Mouse (Mus musculus) embryonic facial prominence, embryonic 14.5 days (tissue): Measurements from ENCODE around the gene Cnot6. TPM values are rescaled to one million over a fixed set of nuclear protein-coding genes. Genes with fewer than 3 reads are reported as not detected.

Experiments used
- ATAC-seq: fragments of 200-750 bp; cut with Nextera tagmentation; 2 replicates; pipeline ENCODE4 v1.8.0; 2017; ENCODE audit warnings: low read depth, moderate number of reproducible peaks, moderate TSS enrichment
- DNase-seq: peaks from one replicate; pipeline ENCODE4 v3.0.0-alpha.2; 2015; ENCODE audit warnings: low spot score
- H3K27ac ChIP-seq: fragments of 300-500 bp; sonication (generic); replicated peaks from 2 replicates; pipeline ENCODE4 v1.5.1; 2014; ENCODE audit warnings: low read depth, mild to moderate bottlenecking, low read length, moderate library complexity
- H3K27me3 ChIP-seq: fragments of 300-500 bp; sonication (generic); replicated peaks from 2 replicates; pipeline ENCODE4 v1.6.1; 2014; ENCODE audit warnings: low read length; ENCODE audit not compliant: control insufficient read depth, insufficient read depth
- H3K36me3 ChIP-seq: fragments of 300-500 bp; sonication (generic); 2 replicates; pipeline ENCODE4 v1.6.1; 2014; ENCODE audit warnings: low read length, mixed read lengths; ENCODE audit not compliant: control insufficient read depth, insufficient read depth
- H3K4me1 ChIP-seq: fragments of 300-500 bp; sonication (generic); 2 replicates; pipeline ENCODE4 v1.6.1; 2014; ENCODE audit warnings: antibody characterized with exemption, low read length; ENCODE audit not compliant: control insufficient read depth, insufficient read depth
- H3K4me2 ChIP-seq: fragments of 300-500 bp; sonication (generic); 2 replicates; pipeline ENCODE4 v1.6.1; 2014; ENCODE audit warnings: low read depth, mild to moderate bottlenecking, low read length, moderate library complexity, mixed read lengths
- H3K4me3 ChIP-seq: fragments of 300-500 bp; sonication (generic); 2 replicates; pipeline ENCODE4 v1.5.1; 2014; ENCODE audit warnings: low read depth, mild to moderate bottlenecking, low read length
- H3K9ac ChIP-seq: fragments of 300-500 bp; sonication (generic); 2 replicates; pipeline ENCODE4 v1.6.1; 2014; ENCODE audit warnings: low read depth, mild to moderate bottlenecking, low read length, moderate library complexity, mixed read lengths
- H3K9me3 ChIP-seq: fragments of 300-500 bp; sonication (generic); 2 replicates; pipeline ENCODE4 v1.6.1; 2016; ENCODE audit warnings: low read length; ENCODE audit not compliant: control insufficient read depth
- WGBS: fragments of 180-500 bp; shearing (Covaris S2); extraction: QIAGEN DNeasy Blood & Tissue Kit; methylation state at CpG from one replicate; pipeline ENCODE4 v1.1.7; 2014; 5-methylcytosine and 5-hydroxymethylcytosine counted together
- polyA plus RNA-seq: library from polyadenylated mRNA; unstranded; fragments of >200 nt; fragmentation: Nextera tagmentation; extraction: Ambion mirVana; gene quantifications from 2 replicates; pipeline ENCODE4 v1.2.1, GENCODE M21; 2014

Cnot6 gene
- polyA plus RNA-seq, 1 experiment from 2014 or later: 56.4 TPM

- no peak overlapping the region for H3K27ac ChIP-seq
- ATAC-seq (no peak), DNase-seq (no peak)
- 73% methylated on average over 2 of the region's 2 CpGs for WGBS
- H3K27me3 ChIP-seq: no peaks in the 10 kb centered on the region
- H3K9me3 ChIP-seq: no peaks in the 10 kb centered on the region
- no peak overlapping the region for H3K4me2 ChIP-seq
- H3K9ac ChIP-seq: no peak overlapping the region
- H3K36me3 ChIP-seq: peaks cover 44% of the 10 kb centered on the region
- H3K4me3 ChIP-seq: no peak overlapping the region
- peaks cover 18% of the 10 kb centered on the region for H3K4me1 ChIP-seq
These were observed 4.7 kb downstream of the Cnot6 start for GRCm38 (mm10) chr11:49707834-49708233.

- H3K27ac ChIP-seq: no peak overlapping the region
These were observed 7.7 kb downstream of the Cnot6 start for GRCm38 (mm10) chr11:49704804-49705203.

GRCm38 (mm10) chr11:49702014-49702413 lies 10.5 kb downstream of the Cnot6 start:
- WGBS: 98% methylated on average over 8 of the region's 8 CpGs
- no peak overlapping the region for H3K9ac ChIP-seq
- H3K27me3 ChIP-seq: no peaks in the 10 kb centered on the region
- H3K27ac ChIP-seq: no peak overlapping the region
- H3K4me2 ChIP-seq: no peak overlapping the region
- H3K4me1 ChIP-seq: no peaks in the 10 kb centered on the region
- no peak for ATAC-seq
- no peaks in the 10 kb centered on the region for H3K9me3 ChIP-seq
- H3K36me3 ChIP-seq: peaks cover 76% of the 10 kb centered on the region
- no peak for DNase-seq
- H3K4me3 ChIP-seq: no peak overlapping the region

More at GRCm38 (mm10) chr11:49704804-49705203, 7.7 kb downstream of the Cnot6 start:
- 72% methylated on average over 8 of the region's 8 CpGs for WGBS
- Histone ChIP-seq H3K9me3 (no peaks in the 10 kb centered on the region), H3K4me3 (no peak overlapping the region), H3K9ac (no peak overlapping the region), H3K4me2 (no peak overlapping the region), H3K36me3 (peaks cover 63% of the 10 kb centered on the region), H3K27me3 (no peaks in the 10 kb centered on the region), H3K4me1 (peaks cover 6% of the 10 kb centered on the region)
- ATAC-seq (no peak), DNase-seq (no peak)

GRCm38 (mm10) chr11:49699079-49699478 lies 13.4 kb downstream of the Cnot6 start:
- 96% methylated on average over 1 of the region's 1 CpGs for WGBS
- no peak for DNase-seq
- Histone ChIP-seq H3K9me3 (no peaks in the 10 kb centered on the region), H3K27ac (no peak overlapping the region), H3K27me3 (no peaks in the 10 kb centered on the region), H3K9ac (no peak overlapping the region), H3K4me1 (no peaks in the 10 kb centered on the region), H3K36me3 (peaks cover 64% of the 10 kb centered on the region), H3K4me3 (no peak overlapping the region), H3K4me2 (no peak overlapping the region)
- no peak for ATAC-seq

- no peak overlapping the region for H3K4me3 ChIP-seq
- H3K9ac ChIP-seq: no peak overlapping the region
- H3K27me3 ChIP-seq: no peaks in the 10 kb centered on the region
- H3K9me3 ChIP-seq: no peaks in the 10 kb centered on the region
- H3K27ac ChIP-seq: no peak overlapping the region
- H3K4me1 ChIP-seq: no peaks in the 10 kb centered on the region
- no peak overlapping the region for H3K4me2 ChIP-seq
- ATAC-seq (no peak), DNase-seq (no peak)
- WGBS: 94% methylated on average over 5 of the region's 5 CpGs
- H3K36me3 ChIP-seq: peaks cover 65% of the 10 kb centered on the region
These were observed 14.7 kb downstream of the Cnot6 start for GRCm38 (mm10) chr11:49697779-49698178.

- Histone ChIP-seq H3K4me2 (no peak overlapping the region), H3K36me3 (peaks cover 67% of the 10 kb centered on the region), H3K27me3 (no peaks in the 10 kb centered on the region), H3K4me1 (no peaks in the 10 kb centered on the region), H3K9ac (no peak overlapping the region), H3K9me3 (no peaks in the 10 kb centered on the region), H3K27ac (no peak overlapping the region), H3K4me3 (no peak overlapping the region)
- ATAC-seq: no peak
- DNase-seq: no peak
- 94% methylated on average over 2 of the region's 2 CpGs for WGBS
These were observed 16.1 kb downstream of the Cnot6 start for GRCm38 (mm10) chr11:49696472-49696871.

GRCm38 (mm10) chr11:49695695-49696094 lies 16.8 kb downstream of the Cnot6 start:
- Histone ChIP-seq H3K9ac (no peak overlapping the region), H3K27ac (no peak overlapping the region), H3K27me3 (no peaks in the 10 kb centered on the region), H3K4me3 (no peak overlapping the region), H3K4me2 (no peak overlapping the region), H3K36me3 (peaks cover 66% of the 10 kb centered on the region), H3K9me3 (no peaks in the 10 kb centered on the region), H3K4me1 (no peaks in the 10 kb centered on the region)
- DNase-seq (no peak), ATAC-seq (no peak)
- 86% methylated on average over 2 of the region's 2 CpGs for WGBS

- Histone ChIP-seq H3K4me3 (no peak overlapping the region), H3K27me3 (no peaks in the 10 kb centered on the region), H3K36me3 (peaks cover 71% of the 10 kb centered on the region), H3K9me3 (no peaks in the 10 kb centered on the region), H3K9ac (no peak overlapping the region), H3K27ac (no peak overlapping the region), H3K4me1 (no peaks in the 10 kb centered on the region), H3K4me2 (no peak overlapping the region)
- 94% methylated on average over 3 of the region's 3 CpGs for WGBS
- no peak for ATAC-seq
- no peak for DNase-seq
These were observed 17.5 kb downstream of the Cnot6 start for GRCm38 (mm10) chr11:49695013-49695412.

- 97% methylated on average over 12 of the region's 12 CpGs for WGBS
- DNase-seq (no peak), ATAC-seq (no peak)
- Histone ChIP-seq H3K4me2 (no peak overlapping the region), H3K4me3 (no peak overlapping the region), H3K4me1 (no peaks in the 10 kb centered on the region), H3K27ac (no peak overlapping the region), H3K27me3 (no peaks in the 10 kb centered on the region), H3K9ac (no peak overlapping the region), H3K9me3 (no peaks in the 10 kb centered on the region), H3K36me3 (peaks cover 94% of the 10 kb centered on the region)
These were observed 28.1 kb downstream of the Cnot6 start for GRCm38 (mm10) chr11:49684237-49684973.
